Mouse (Mus musculus): Measurements from ENCODE around the gene Slc35f3. TPM values are rescaled to one million over a fixed set of nuclear protein-coding genes. Genes with fewer than 3 reads are reported as not detected.
A peak's percentile ranks its signal among the peaks of the same experiment; 100 is the strongest.

Gene Slc35f3
- polyA plus RNA-seq, 1 experiment from 2014 or later, result 1.7 TPM

DNA sequence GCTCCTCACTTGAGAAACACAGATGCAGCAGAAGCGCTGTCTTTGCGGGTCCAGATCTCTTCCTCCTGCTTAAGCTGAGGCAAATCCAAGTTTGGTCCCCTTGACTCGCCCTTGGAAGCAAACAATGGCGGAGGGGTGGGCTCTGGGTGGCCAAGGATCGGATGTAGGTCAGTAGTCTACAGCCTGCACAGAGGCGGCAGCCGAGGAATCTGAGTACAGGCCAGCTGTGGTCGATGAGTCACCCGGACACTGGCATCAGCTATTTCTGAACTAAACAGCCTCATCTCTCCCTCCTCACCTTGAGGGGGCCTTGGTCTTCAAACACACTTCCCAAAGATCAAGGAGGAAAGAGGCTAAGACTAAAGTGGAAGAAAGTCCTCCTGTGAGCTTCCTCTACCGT, 6.4 kb upstream of the Slc35f3 start:
- Histone ChIP-seq H3K4me1 (no peaks in the 10 kb centered on the region), H3K4me2 (no peak overlapping the region), H3K27ac (no peak overlapping the region), H3K4me3 (no peak overlapping the region), H3K36me3 (replicated peaks) (no peaks in the 10 kb centered on the region), H3K9me3 (no peaks in the 10 kb centered on the region), H3K27me3 (replicated peaks) (no peaks in the 10 kb centered on the region), H3K9ac (no peak overlapping the region)
- 88% methylated on average over 10 of the region's 10 CpGs for WGBS
- no peak for ATAC-seq (replicated peaks)

DNA sequence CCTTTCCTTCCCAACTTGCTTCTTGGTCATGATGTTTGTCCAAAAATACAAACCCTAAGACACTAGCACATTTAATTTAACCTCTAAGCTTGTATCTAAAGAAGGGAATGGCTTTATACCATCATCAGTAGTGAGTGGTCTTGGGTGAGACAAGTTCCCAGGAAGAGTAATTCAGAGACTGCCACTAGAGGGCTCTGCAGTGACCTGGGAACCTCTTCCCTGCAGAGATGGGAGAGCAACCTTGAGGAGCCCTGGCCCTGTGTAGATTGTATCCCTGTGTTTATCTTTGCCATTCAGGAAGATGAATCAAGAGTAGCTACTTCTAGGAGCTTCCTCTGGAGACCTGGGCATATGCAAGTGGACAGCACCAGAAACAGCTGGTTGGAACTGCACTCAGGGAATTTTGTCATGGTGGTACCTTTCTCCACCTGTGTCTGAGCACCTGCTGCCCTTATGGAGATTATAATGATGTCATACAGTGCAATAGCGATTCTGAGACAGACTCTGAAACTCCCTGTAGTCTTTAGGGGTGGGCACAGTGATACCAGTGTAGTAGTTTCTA, 993 bp upstream of the Slc35f3 start:
- WGBS, result 28% methylated on average over 1 of the region's 1 CpGs
- H3K36me3 ChIP-seq (replicated peaks), result no peaks in the 10 kb centered on the region
- H3K27me3 ChIP-seq (replicated peaks), result 0 out of 2 replicates have a peak, but pooled peaks cover 12% of the 10 kb centered on the region
- peak; percentile 38; the same call in 1 of the 2 replicates for ATAC-seq (replicated peaks)
- H3K4me3 ChIP-seq, result no peak overlapping the region
- H3K4me2 ChIP-seq, result no peak overlapping the region
- H3K9me3 ChIP-seq, result no peaks in the 10 kb centered on the region
- H3K9ac ChIP-seq, result no peak overlapping the region
- no peak overlapping the region for H3K27ac ChIP-seq
- peaks cover 7% of the 10 kb centered on the region for H3K4me1 ChIP-seq

DNA sequence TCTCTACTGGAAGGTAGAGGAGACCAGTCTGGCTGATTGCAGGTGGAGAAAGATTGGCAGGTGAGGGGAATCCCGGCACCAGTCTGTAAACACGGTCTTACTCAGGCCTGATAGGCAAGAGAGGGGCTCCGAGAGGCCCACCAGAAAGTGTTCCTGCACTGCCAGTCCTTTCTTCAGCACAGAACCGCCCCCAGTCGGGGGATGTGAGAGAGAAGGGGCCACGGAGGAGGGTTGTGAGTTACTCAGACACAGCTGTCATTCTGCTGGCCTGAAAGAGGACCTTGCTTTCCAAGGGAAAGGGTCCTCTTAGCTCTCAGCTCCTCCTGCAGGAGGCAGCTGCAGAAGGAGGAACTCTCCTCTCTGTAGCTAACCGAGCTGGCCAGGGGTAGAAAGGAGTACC, 975 bp downstream of the Slc35f3 start:
- H3K27ac ChIP-seq, result no peak overlapping the region
- no peak for ATAC-seq (replicated peaks)
- no peaks in the 10 kb centered on the region for H3K36me3 ChIP-seq (replicated peaks)
- H3K4me1 ChIP-seq, result peaks cover 7% of the 10 kb centered on the region
- peak overlapping the region; percentile 57 for H3K4me3 ChIP-seq
- H3K9ac ChIP-seq, result no peak overlapping the region
- H3K27me3 ChIP-seq (replicated peaks), result 0 out of 2 replicates have a peak, but pooled peaks cover 12% of the 10 kb centered on the region
- H3K4me2 ChIP-seq, result peak overlapping the region; percentile 99
- no peaks in the 10 kb centered on the region for H3K9me3 ChIP-seq
- 25% methylated on average over 7 of the region's 7 CpGs for WGBS

DNA sequence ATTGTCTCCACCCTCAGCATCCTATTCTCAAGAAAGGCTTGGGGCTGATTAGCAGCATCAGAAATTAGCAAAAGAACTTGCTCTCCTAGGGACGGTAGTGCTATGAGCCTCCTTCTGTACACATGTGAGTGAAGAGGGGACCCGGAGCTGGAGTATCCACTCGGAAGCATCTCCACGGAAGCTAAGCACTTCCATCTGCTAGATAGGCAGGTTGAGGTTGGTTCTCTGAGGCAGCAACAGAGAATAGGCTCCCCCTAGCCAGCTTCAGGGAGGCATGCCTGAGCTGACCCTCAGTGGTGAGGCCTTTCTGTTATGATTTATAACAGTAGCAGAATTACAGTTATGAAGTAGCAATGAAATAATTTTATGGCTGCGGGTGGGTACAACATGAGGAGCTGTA, 2.0 kb downstream of the Slc35f3 start:
- H3K27ac ChIP-seq, result no peak overlapping the region
- no peak overlapping the region for H3K4me2 ChIP-seq
- H3K4me3 ChIP-seq, result no peak overlapping the region
- no peaks in the 10 kb centered on the region for H3K36me3 ChIP-seq (replicated peaks)
- ATAC-seq (replicated peaks), result no peak
- 0 out of 2 replicates have a peak, but pooled peaks cover 12% of the 10 kb centered on the region for H3K27me3 ChIP-seq (replicated peaks)
- no peak overlapping the region for H3K9ac ChIP-seq
- no peaks in the 10 kb centered on the region for H3K9me3 ChIP-seq
- WGBS, result 89% methylated on average over 5 of the region's 5 CpGs
- H3K4me1 ChIP-seq, result peaks cover 7% of the 10 kb centered on the region

DNA sequence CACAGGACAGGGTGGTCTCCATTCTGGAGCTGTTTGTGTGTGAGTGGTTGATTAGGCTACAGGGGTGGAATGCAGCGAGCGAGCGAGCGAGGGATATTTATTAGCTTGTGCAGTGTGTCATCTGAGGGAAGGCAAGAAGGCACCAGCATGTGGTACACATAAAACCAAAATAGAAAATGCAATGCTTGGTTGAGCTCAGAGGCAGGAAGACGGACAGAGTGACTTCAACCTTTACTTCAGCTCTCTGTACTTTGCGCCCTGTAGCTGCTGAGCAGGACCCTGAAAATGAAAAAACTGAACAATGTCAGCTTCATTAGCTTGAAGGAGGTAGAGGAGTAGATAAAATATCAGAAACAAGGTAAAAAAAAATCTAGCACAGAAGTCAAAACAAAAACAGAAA, 3.2 kb downstream of the Slc35f3 start:
- H3K4me1 ChIP-seq, result peaks cover 7% of the 10 kb centered on the region
- H3K27ac ChIP-seq, result no peak overlapping the region
- WGBS, result 77% methylated on average over 6 of the region's 6 CpGs
- H3K4me3 ChIP-seq, result no peak overlapping the region
- ATAC-seq (replicated peaks), result no peak
- no peak overlapping the region for H3K4me2 ChIP-seq
- 0 out of 2 replicates have a peak, but pooled peaks cover 12% of the 10 kb centered on the region for H3K27me3 ChIP-seq (replicated peaks)
- H3K36me3 ChIP-seq (replicated peaks), result no peaks in the 10 kb centered on the region
- H3K9ac ChIP-seq, result no peak overlapping the region
- no peaks in the 10 kb centered on the region for H3K9me3 ChIP-seq

DNA sequence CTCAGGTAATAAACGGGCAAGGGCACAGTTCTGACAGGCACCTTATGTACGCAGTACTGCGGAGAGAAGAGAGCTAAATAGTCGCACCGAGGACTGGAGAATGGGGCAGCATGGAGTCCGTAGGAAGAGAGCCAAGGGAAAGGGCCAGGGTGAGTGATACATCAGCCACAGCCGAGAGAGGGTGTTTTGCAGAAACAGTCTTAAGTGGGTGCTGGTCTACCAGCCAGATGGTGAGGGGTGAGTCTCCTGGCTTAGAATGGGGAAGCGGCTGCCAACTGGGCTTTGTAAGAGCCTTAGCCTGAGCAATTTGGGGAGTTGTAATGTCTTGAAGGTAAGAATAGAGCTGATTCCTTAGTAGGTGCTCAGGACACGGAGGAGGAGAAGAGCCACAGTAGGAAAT, 8.8 kb downstream of the Slc35f3 start:
- Histone ChIP-seq H3K4me2 (no peak overlapping the region), H3K4me1 (no peaks in the 10 kb centered on the region), H3K27ac (no peak overlapping the region), H3K9me3 (no peaks in the 10 kb centered on the region), H3K4me3 (no peak overlapping the region), H3K27me3 (replicated peaks) (no peaks in the 10 kb centered on the region), H3K36me3 (replicated peaks) (no peaks in the 10 kb centered on the region), H3K9ac (no peak overlapping the region)
- 85% methylated on average over 9 of the region's 9 CpGs for WGBS
- ATAC-seq (replicated peaks), result no peak

DNA sequence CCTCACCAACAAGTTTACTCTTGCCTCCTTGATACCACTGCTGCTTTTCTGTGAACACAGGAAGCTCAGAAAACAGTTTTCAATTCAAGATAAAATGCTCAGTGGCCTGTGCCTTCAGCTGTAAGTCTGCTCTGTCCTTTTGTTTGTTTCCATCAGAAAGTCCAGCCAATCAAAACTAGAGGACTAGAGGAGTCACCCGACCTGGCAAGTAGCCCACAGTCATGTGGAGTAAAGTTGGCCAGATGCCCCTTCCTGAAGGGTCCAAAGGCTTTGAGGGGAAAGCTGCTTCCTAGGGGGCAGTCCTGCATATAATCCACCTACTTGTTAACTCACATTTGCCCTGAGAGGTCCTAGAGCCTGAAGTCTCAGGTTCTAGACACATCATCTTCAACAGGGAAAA, 10.7 kb downstream of the Slc35f3 start:
- H3K27me3 ChIP-seq (replicated peaks), result no peaks in the 10 kb centered on the region
- no peak for ATAC-seq (replicated peaks)
- H3K4me1 ChIP-seq, result no peaks in the 10 kb centered on the region
- no peak overlapping the region for H3K4me3 ChIP-seq
- no peak overlapping the region for H3K27ac ChIP-seq
- no peak overlapping the region for H3K9ac ChIP-seq
- no peaks in the 10 kb centered on the region for H3K9me3 ChIP-seq
- no peaks in the 10 kb centered on the region for H3K36me3 ChIP-seq (replicated peaks)
- no peak overlapping the region for H3K4me2 ChIP-seq
- WGBS, result 31% methylated on average over 1 of the region's 1 CpGs

DNA sequence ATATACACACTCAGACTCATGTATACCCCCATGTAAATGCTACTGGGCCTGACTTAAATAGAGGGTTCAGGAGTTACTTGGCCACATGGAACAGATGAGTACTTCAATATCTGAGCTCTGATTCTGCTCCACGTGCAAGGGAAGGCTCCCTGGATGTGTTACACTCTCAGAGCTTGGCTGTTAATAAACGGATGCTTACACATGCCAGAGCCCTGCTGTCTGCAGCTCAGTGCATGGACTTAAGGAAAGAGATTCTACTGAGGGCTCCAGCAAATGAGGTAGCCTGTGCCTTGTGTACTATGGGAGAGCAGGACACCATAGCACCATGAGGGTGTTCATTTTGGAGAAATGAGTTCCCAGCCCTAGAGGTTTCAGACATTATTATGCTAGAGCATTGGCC, 26.6 kb downstream of the Slc35f3 start:
- Histone ChIP-seq H3K4me2 (no peak overlapping the region), H3K4me3 (no peak overlapping the region), H3K9me3 (0 out of 2 replicates have a peak, but pooled peaks cover 6% of the 10 kb centered on the region), H3K27ac (no peak overlapping the region), H3K27me3 (replicated peaks) (no peaks in the 10 kb centered on the region), H3K4me1 (no peaks in the 10 kb centered on the region), H3K9ac (no peak overlapping the region), H3K36me3 (replicated peaks) (no peaks in the 10 kb centered on the region)
- WGBS, result 83% methylated on average over 2 of the region's 2 CpGs
- ATAC-seq (replicated peaks), result no peak

DNA sequence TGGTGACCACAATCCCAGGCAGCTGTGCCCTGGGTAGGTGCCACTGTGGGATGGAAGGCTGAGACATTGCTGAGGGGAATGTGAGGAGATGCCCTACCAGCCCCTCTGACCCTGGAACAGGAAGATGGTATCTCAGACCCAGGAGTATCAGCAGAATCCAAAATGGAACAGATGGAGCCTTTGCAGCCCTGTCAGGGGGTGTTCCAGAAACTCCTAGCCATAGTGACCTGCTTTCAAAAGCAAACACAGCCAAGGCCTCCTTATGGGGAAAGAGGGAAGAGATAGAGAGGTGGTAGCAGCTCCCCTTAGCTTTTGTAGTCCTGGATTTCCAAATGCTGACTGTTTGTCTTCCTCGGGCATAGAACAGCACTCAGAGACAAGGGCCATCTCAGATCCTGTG, 27.8 kb downstream of the Slc35f3 start:
- H3K4me3 ChIP-seq, result no peak overlapping the region
- 0 out of 2 replicates have a peak, but pooled peaks cover 6% of the 10 kb centered on the region for H3K9me3 ChIP-seq
- no peaks in the 10 kb centered on the region for H3K4me1 ChIP-seq
- ATAC-seq (replicated peaks), result no peak
- H3K27me3 ChIP-seq (replicated peaks), result no peaks in the 10 kb centered on the region
- H3K27ac ChIP-seq, result no peak overlapping the region
- no peaks in the 10 kb centered on the region for H3K36me3 ChIP-seq (replicated peaks)
- 87% methylated on average over 1 of the region's 1 CpGs for WGBS
- H3K9ac ChIP-seq, result no peak overlapping the region
- H3K4me2 ChIP-seq, result no peak overlapping the region

DNA sequence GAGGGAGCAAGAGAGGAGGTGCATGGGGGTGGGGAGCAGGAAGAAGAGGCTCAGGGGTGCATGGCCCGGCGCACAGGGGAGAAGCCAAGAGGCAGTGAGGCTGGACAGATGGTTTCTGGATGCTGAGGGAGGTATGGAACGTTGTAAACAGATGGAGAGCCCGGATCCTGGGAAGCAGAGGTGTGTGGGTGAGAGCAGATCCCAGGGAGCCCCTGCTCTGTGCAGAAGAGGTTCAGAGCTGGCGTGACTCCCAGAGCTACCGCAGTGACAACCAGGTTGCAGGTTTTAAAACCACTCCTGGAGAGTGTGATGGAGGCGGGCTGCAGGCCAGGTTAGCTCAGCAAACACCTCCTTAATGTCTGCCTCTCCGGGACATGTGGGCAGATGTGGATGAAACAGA, 28.4 kb downstream of the Slc35f3 start:
- Histone ChIP-seq H3K9ac (no peak overlapping the region), H3K27ac (no peak overlapping the region), H3K36me3 (replicated peaks) (no peaks in the 10 kb centered on the region), H3K4me2 (no peak overlapping the region), H3K9me3 (0 out of 2 replicates have a peak, but pooled peaks cover 6% of the 10 kb centered on the region), H3K27me3 (replicated peaks) (no peaks in the 10 kb centered on the region), H3K4me1 (no peaks in the 10 kb centered on the region), H3K4me3 (no peak overlapping the region)
- 87% methylated on average over 8 of the region's 8 CpGs for WGBS
- no peak for ATAC-seq (replicated peaks)

DNA sequence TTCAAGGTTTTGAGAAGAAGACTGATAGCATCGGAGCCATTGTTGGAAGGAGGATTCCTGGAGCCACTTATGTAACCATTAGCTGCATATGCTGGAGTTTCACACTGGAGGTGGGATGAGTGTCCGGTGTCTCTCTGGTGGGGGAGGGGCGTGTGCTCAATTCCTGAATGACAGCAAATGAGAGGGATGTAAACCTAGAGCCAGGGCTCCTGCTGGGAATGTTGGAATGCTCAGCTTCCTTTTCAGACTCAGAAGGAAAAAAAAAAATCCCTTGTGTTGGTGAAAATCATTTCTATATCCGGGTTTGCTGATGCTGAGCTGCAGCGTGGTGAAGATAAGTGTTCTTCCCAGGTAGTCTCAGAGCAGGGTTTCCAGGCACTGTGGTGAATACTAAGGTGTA, 29.4 kb downstream of the Slc35f3 start:
- no peaks in the 10 kb centered on the region for H3K4me1 ChIP-seq
- WGBS, result 68% methylated on average over 5 of the region's 5 CpGs
- no peak overlapping the region for H3K27ac ChIP-seq
- no peak overlapping the region for H3K9ac ChIP-seq
- no peak overlapping the region for H3K4me3 ChIP-seq
- no peak overlapping the region for H3K4me2 ChIP-seq
- 0 out of 2 replicates have a peak, but pooled peaks cover 6% of the 10 kb centered on the region for H3K9me3 ChIP-seq
- H3K36me3 ChIP-seq (replicated peaks), result no peaks in the 10 kb centered on the region
- H3K27me3 ChIP-seq (replicated peaks), result no peaks in the 10 kb centered on the region
- no peak for ATAC-seq (replicated peaks)

DNA sequence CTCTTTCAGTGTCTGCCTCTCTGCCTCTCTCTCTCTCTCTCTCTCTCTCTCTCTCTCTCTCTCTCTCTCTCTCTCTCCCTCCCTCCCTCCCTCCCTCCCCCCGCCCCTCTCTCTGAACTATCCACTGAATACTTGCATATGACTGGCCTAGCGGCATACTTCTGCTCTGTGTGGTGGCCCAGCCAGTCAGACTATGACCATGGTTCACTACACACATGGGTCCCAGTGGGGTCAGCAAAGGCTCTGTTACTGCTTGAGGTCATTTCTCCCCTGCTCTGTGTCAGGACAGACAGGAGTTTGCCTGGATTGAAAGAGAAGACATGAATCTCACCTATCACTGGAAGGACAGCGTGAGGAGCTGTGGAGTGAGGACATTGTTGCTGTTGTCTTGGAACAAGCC, 40.5 kb downstream of the Slc35f3 start:
- 72% methylated on average over 3 of the region's 3 CpGs for WGBS
- no peaks in the 10 kb centered on the region for H3K4me1 ChIP-seq
- no peak for ATAC-seq (replicated peaks)

DNA sequence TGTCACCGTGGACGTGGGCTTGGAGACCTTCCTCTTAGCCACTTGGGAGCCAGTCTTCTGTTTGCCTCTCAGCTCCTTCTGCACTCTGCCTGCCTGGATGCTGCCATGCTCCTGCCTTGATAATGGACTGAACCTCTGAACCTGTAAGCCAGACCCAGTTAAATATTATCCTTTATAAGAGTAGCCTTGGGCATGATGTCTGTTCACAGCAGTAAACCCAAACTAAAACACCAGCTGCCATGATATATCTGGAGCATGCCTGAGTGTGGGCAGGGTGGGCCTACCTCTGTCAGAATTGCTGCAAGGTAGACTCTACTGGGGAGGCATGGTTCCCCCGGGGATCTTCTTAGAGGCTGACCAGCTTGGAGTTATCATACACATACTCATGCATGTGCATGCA, 41.0 kb downstream of the Slc35f3 start:
- 88% methylated on average over 3 of the region's 3 CpGs for WGBS
- no peak overlapping the region for H3K27ac ChIP-seq
- H3K9ac ChIP-seq, result no peak overlapping the region
- H3K4me1 ChIP-seq, result no peaks in the 10 kb centered on the region
- no peaks in the 10 kb centered on the region for H3K36me3 ChIP-seq (replicated peaks)
- H3K4me3 ChIP-seq, result no peak overlapping the region
- H3K9me3 ChIP-seq, result no peaks in the 10 kb centered on the region
- no peaks in the 10 kb centered on the region for H3K27me3 ChIP-seq (replicated peaks)
- ATAC-seq (replicated peaks), result no peak
- H3K4me2 ChIP-seq, result no peak overlapping the region

More for the DNA sequence above, 40.5 kb downstream of the Slc35f3 start:
- Histone ChIP-seq H3K27me3 (replicated peaks) (no peaks in the 10 kb centered on the region), H3K9me3 (no peaks in the 10 kb centered on the region), H3K4me3 (no peak overlapping the region), H3K9ac (no peak overlapping the region), H3K27ac (no peak overlapping the region), H3K4me2 (no peak overlapping the region), H3K36me3 (replicated peaks) (no peaks in the 10 kb centered on the region)
